Mouse (Mus musculus) MEL (cell line): ENCODE results near the gene Art3. TPM values are rescaled to one million over a fixed set of nuclear protein-coding genes. Genes with fewer than 3 reads are reported as not detected.

Experiments
- DNase-seq: peaks from one replicate; pipeline ENCODE4 v3.0.0; 2011; ENCODE audit warnings: low read depth, low spot score
- H3K27ac ChIP-seq: 2 replicates; pipeline ENCODE4 v1.5.1; 2012; ENCODE audit warnings: low read depth, mild to moderate bottlenecking, control low read depth, low read length, moderate library complexity; ENCODE audit not compliant: control insufficient read depth
- H3K27me3 ChIP-seq, 2 experiments: fragments of 150-350 bp in 1 of 2; sonication (generic) in 1 of 2; 2 replicates each; pipeline ENCODE4 v1.6.1; 2012; ENCODE audit warnings: low read length in 2 of 2, mild to moderate bottlenecking in 2 of 2, improper control_type of control experiment in 1 of 2, moderate library complexity in 1 of 2; ENCODE audit not compliant: insufficient read depth in 2 of 2, control insufficient read depth in 1 of 2
- H3K36me3 ChIP-seq, 2 experiments: 2 replicates each; pipeline ENCODE4 v1.6.1; 2012 to 2014; ENCODE audit warnings: low read length in 2 of 2, improper control_type of control experiment in 1 of 2, inconsistent platforms in 1 of 2, mild to moderate bottlenecking in 1 of 2; ENCODE audit not compliant: insufficient read depth in 2 of 2, control insufficient read depth in 1 of 2
- H3K4me1 ChIP-seq, 2 experiments: fragments of 150-350 bp in 1 of 2; sonication (generic) in 1 of 2; 2 replicates each; pipeline ENCODE4 v1.6.1; 2012; ENCODE audit warnings: low read length in 2 of 2, improper control_type of control experiment in 1 of 2, mild to moderate bottlenecking in 1 of 2; ENCODE audit not compliant: insufficient read depth in 2 of 2, control insufficient read depth in 1 of 2
- H3K4me3 ChIP-seq, 2 experiments: fragments of 150-350 bp in 1 of 2; sonication (generic) in 1 of 2; 2 replicates each; pipeline ENCODE4 v1.5.1; 2012; ENCODE audit warnings: low read depth in 2 of 2, low read length in 2 of 2, mild to moderate bottlenecking in 2 of 2, moderate library complexity in 2 of 2, control low read depth in 1 of 2, improper control_type of control experiment in 1 of 2; ENCODE audit not compliant: control insufficient read depth in 1 of 2, insufficient read depth in 1 of 2
- H3K79me2 ChIP-seq: 2 replicates; pipeline ENCODE4 v1.6.1; 2012; ENCODE audit warnings: mild to moderate bottlenecking, low read length, moderate library complexity; ENCODE audit not compliant: control insufficient read depth, poor library complexity, insufficient read depth
- H3K9ac ChIP-seq: 2 replicates; pipeline ENCODE4 v1.6.1; 2012; ENCODE audit warnings: low read depth, mild to moderate bottlenecking, control low read depth, low read length, moderate library complexity; ENCODE audit not compliant: control insufficient read depth, poor library complexity, severe bottlenecking
- H3K9me3 ChIP-seq: fragments of 150-350 bp; sonication (generic); replicated peaks from 2 replicates; pipeline ENCODE4 v1.6.1; 2012; ENCODE audit warnings: mild to moderate bottlenecking, low read length, improper control_type of control experiment, moderate library complexity; ENCODE audit not compliant: insufficient read depth
- CHD2 ChIP-seq: IDR thresholded peaks from 2 replicates; pipeline ENCODE4 v1.6.1; 2011; ENCODE audit warnings: low read length, improper control_type of control experiment
- CTCF ChIP-seq, 3 experiments: IDR thresholded peaks in 2 of 3; conservative IDR thresholded peaks in 1 of 3; 2 replicates each; pipeline ENCODE4 v1.5.1; 2011 to 2012; ENCODE audit warnings: low read length in 3 of 3, low read depth in 2 of 3, mild to moderate bottlenecking in 2 of 3, improper control_type of control experiment in 1 of 3, inconsistent platforms in 1 of 3, mixed read lengths in 1 of 3, moderate library complexity in 1 of 3; ENCODE audit not compliant: control insufficient read depth in 1 of 3, insufficient read depth in 1 of 3, poor library complexity in 1 of 3, severe bottlenecking in 1 of 3
- E2F4 ChIP-seq: IDR thresholded peaks from 2 replicates; pipeline ENCODE4 v1.6.1; 2011; ENCODE audit warnings: low read depth, low read length, improper control_type of control experiment, borderline replicate concordance
- ELF1 ChIP-seq: IDR thresholded peaks from 2 replicates; pipeline ENCODE4 v1.6.1; 2014; ENCODE audit warnings: low read depth, mild to moderate bottlenecking, inconsistent platforms, low read length, improper control_type of control experiment, moderate library complexity
- EP300 ChIP-seq, 2 experiments: IDR thresholded peaks; 2 replicates each; pipeline ENCODE4 v1.6.1; 2011; ENCODE audit warnings: improper control_type of control experiment in 2 of 2, low read length in 2 of 2, low read depth in 1 of 2, mild to moderate bottlenecking in 1 of 2
- ETS1 ChIP-seq: IDR thresholded peaks from 2 replicates; pipeline ENCODE4 v1.6.1; 2012; ENCODE audit warnings: low read depth, mild to moderate bottlenecking, inconsistent platforms, low read length, improper control_type of control experiment, moderate library complexity
- GABPA ChIP-seq: IDR thresholded peaks from 2 replicates; pipeline ENCODE4 v1.6.1; 2012; ENCODE audit warnings: low read depth, mild to moderate bottlenecking, inconsistent platforms, low read length, improper control_type of control experiment, moderate library complexity
- GATA1 ChIP-seq: IDR thresholded peaks from 2 replicates; pipeline ENCODE4 v1.6.1; 2011; ENCODE audit warnings: low read depth, low read length, improper control_type of control experiment
- HCFC1 ChIP-seq: IDR thresholded peaks from 2 replicates; pipeline ENCODE4 v1.6.1; 2012; ENCODE audit warnings: low read depth, mild to moderate bottlenecking, inconsistent platforms, low read length, improper control_type of control experiment, moderate library complexity
- MAFK ChIP-seq: IDR thresholded peaks from 2 replicates; pipeline ENCODE4 v1.6.1; 2011; ENCODE audit warnings: low read depth, mild to moderate bottlenecking, low read length, improper control_type of control experiment, borderline replicate concordance
- MAZ ChIP-seq: IDR thresholded peaks from 2 replicates; pipeline ENCODE4 v1.6.1; 2012; ENCODE audit warnings: low read depth, mild to moderate bottlenecking, inconsistent platforms, low read length, improper control_type of control experiment
- MYB ChIP-seq: IDR thresholded peaks from 2 replicates; pipeline ENCODE4 v1.6.1; 2011; ENCODE audit warnings: mild to moderate bottlenecking, low read depth, low read length, improper control_type of control experiment
- NELFE ChIP-seq: IDR thresholded peaks from 2 replicates; pipeline ENCODE4 v1.6.1; 2011; ENCODE audit warnings: low read depth, low read length, improper control_type of control experiment
- NRF1 ChIP-seq: IDR thresholded peaks from 2 replicates; pipeline ENCODE4 v1.6.1; 2014; ENCODE audit warnings: low read depth, mild to moderate bottlenecking, inconsistent platforms, low read length, improper control_type of control experiment, moderate library complexity; ENCODE audit not compliant: poor library complexity, insufficient read depth, severe bottlenecking
- POLR2AphosphoS2 ChIP-seq: IDR thresholded peaks from 2 replicates; pipeline ENCODE4 v1.6.1; 2011; ENCODE audit warnings: low read length, improper control_type of control experiment
- SMC3 ChIP-seq: IDR thresholded peaks from 2 replicates; pipeline ENCODE4 v1.6.1; 2011; ENCODE audit warnings: low read depth, low read length, improper control_type of control experiment
- TAL1 ChIP-seq: IDR thresholded peaks from 2 replicates; pipeline ENCODE4 v1.6.1; 2012; ENCODE audit warnings: mild to moderate bottlenecking, inconsistent platforms, low read length, moderate library complexity, mixed read lengths
- TCF12 ChIP-seq: IDR thresholded peaks from 2 replicates; pipeline ENCODE4 v1.6.1; 2014; ENCODE audit warnings: low read depth, mild to moderate bottlenecking, inconsistent platforms, low read length, improper control_type of control experiment, moderate library complexity
- USF2 ChIP-seq, 2 experiments: IDR thresholded peaks; 2 replicates each; pipeline ENCODE4 v1.6.1; 2011 to 2012; ENCODE audit warnings: improper control_type of control experiment in 2 of 2, low read length in 2 of 2, borderline replicate concordance in 1 of 2, inconsistent platforms in 1 of 2, low read depth in 1 of 2, mild to moderate bottlenecking in 1 of 2; ENCODE audit not compliant: insufficient read depth in 1 of 2
- ZKSCAN1 ChIP-seq: IDR thresholded peaks from 2 replicates; pipeline ENCODE4 v1.6.1; 2012; ENCODE audit warnings: low read depth, mild to moderate bottlenecking, inconsistent platforms, low read length, improper control_type of control experiment, moderate library complexity
- ZMIZ1 ChIP-seq: IDR thresholded peaks from 2 replicates; pipeline ENCODE4 v1.6.1; 2012; ENCODE audit warnings: low read depth, mild to moderate bottlenecking, inconsistent platforms, low read length, improper control_type of control experiment, moderate library complexity
- polyA plus RNA-seq, 2 experiments: library from polyadenylated mRNA; stranded (reverse) in 1 of 2; unstranded in 1 of 2; fragments of >175 nt in 1 of 2; fragments of >200 nt in 1 of 2; gene quantifications; 2 replicates each; pipeline versions ENCODE4 v1.2.1 to v1.2.4; 2012; ENCODE audit warnings: low replicate concordance in 2 of 2, low read depth in 1 of 2; ENCODE audit not compliant: insufficient read length in 2 of 2, insufficient read depth in 1 of 2, missing spikeins in 1 of 2
- total RNA-seq: library from RNA; depleted of rRNA; stranded (reverse); fragments of 300-350 nt; gene quantifications from 2 replicates; pipeline ENCODE4 v1.2.3, GENCODE M21; 2012

The Art3 gene
- total and polyA plus RNA-seq, 3 experiments: not detected

- peaks cover 1 to 2% of the 10 kb centered on the region in 2 experiments; a peak in 2 of 4 replicates for H3K27me3 ChIP-seq
- no peaks in the 10 kb centered on the region for H3K9me3 ChIP-seq
- no peak for TF ChIP-seq HCFC1
- TF ChIP-seq CHD2: no peak
- no peak for TF ChIP-seq GATA1
- no peak for TF ChIP-seq GABPA
- TF ChIP-seq MYB: no peak
- TF ChIP-seq USF2 (IDR thresholded peaks at IDR 0.05; ENCODE audit: borderline replicate concordance in 1 of 2, insufficient read depth in 1 of 2, low read depth in 1 of 2, low read length in 2 of 2): no peak
- TF ChIP-seq ZKSCAN1: no peak
- no peak for TF ChIP-seq TCF12
- no peak for TF ChIP-seq MAZ
- TF ChIP-seq, all 39 proteins: peak for 0
- Histone ChIP-seq H3K4me1 (peaks cover 0 to 4% of the 10 kb centered on the region in 2 experiments; a peak in 1 of 4 replicates), H3K9ac (no peak overlapping the region), H3K27ac (no peak overlapping the region), H3K79me2 (no peaks in the 10 kb centered on the region), H3K36me3 (no peaks in the 10 kb centered on the region), H3K4me3 (no peak overlapping the region)
- DNase-seq: no peak
These were observed 9.8 kb upstream of the Art3 start for GRCm38 (mm10) chr5:92321631-92322400.

GRCm38 (mm10) chr5:92322612-92323011, 9.0 kb upstream of the Art3 start:
- DNase-seq: no peak
- Histone ChIP-seq H3K27ac (no peak overlapping the region), H3K79me2 (no peaks in the 10 kb centered on the region), H3K36me3 (no peaks in the 10 kb centered on the region), H3K4me3 (no peak overlapping the region), H3K27me3 (peaks cover 1 to 5% of the 10 kb centered on the region in 2 experiments; a peak in 2 of 4 replicates), H3K4me1 (peaks cover 0 to 4% of the 10 kb centered on the region in 2 experiments; a peak in 1 of 4 replicates), H3K9me3 (no peaks in the 10 kb centered on the region), H3K9ac (no peak overlapping the region)
- TF ChIP-seq USF2 (IDR thresholded peaks at IDR 0.05; ENCODE audit: borderline replicate concordance in 1 of 2, insufficient read depth in 1 of 2, low read depth in 1 of 2, low read length in 2 of 2): no peak
- TF ChIP-seq MAFK: no peak
- no peak for TF ChIP-seq TCF12
- TF ChIP-seq E2F4: no peak
- no peak for TF ChIP-seq ETS1
- no peak for TF ChIP-seq POLR2AphosphoS2
- TF ChIP-seq CHD2: no peak
- no peak for TF ChIP-seq NRF1
- TF ChIP-seq GABPA: no peak
- TF ChIP-seq TAL1: no peak
- TF ChIP-seq CTCF (IDR thresholded peaks at IDR 0.05 in 2 of 3, conservative IDR thresholded peaks at IDR 0.05 in 1 of 3; ENCODE audit: control insufficient read depth in 1 of 3, insufficient read depth in 1 of 3, low read depth in 2 of 3, low read length in 3 of 3, poor library complexity in 1 of 3, severe bottlenecking in 1 of 3): no peak
- no peak for TF ChIP-seq ELF1
- TF ChIP-seq ZMIZ1: no peak
- no peak for TF ChIP-seq SMC3
- no peak for TF ChIP-seq NELFE
- no peak for TF ChIP-seq EP300 (IDR thresholded peaks at IDR 0.05; ENCODE audit: low read depth in 1 of 2, low read length in 2 of 2)
